Mouse (Mus musculus) thymus, postnatal 36 days (tissue): ENCODE results near the gene Nexn.
A peak's percentile ranks its signal among the peaks of the same experiment; 100 is the strongest.
"Not testable (repeated sequence)": the region's sequence is repeated elsewhere in the genome, so short reads cannot be mapped to it uniquely, and the experiment has no call there.

Experiments used
- DNase-seq, 2 experiments: peaks; one replicate each; pipeline ENCODE4 v3.0.0; 2022; ENCODE audit warnings: mixed read lengths in 2 of 2

Gene Nexn

GRCm38 (mm10) chr3:152231333-152232100 is 34.6 kb downstream of the Nexn start:
- DNase-seq = no peak

- no peak for DNase-seq
Observed at GRCm38 (mm10) chr3:152229271-152229670, 36.9 kb downstream of the Nexn start.

- DNase-seq = no peak
Observed at GRCm38 (mm10) chr3:152228843-152229242, 37.3 kb downstream of the Nexn start.

- DNase-seq = no peak
Observed at GRCm38 (mm10) chr3:152225906-152226305, 40.2 kb downstream of the Nexn start.

GRCm38 (mm10) chr3:152224918-152225317 is 41.2 kb downstream of the Nexn start:
- DNase-seq = no peak

GRCm38 (mm10) chr3:152213416-152213815 is 52.7 kb downstream of the Nexn start:
- no peak for DNase-seq

GRCm38 (mm10) chr3:152211731-152212279 is 54.3 kb downstream of the Nexn start:
- peak; percentile 34 to 37 for DNase-seq

- DNase-seq = peak; percentile 76 to 82
Observed at GRCm38 (mm10) chr3:152210728-152211391, 55.3 kb downstream of the Nexn start.

- peak; percentile 100 for DNase-seq
Observed at GRCm38 (mm10) chr3:152209967-152210634, 56.0 kb downstream of the Nexn start, which contains the start of the genes Dnajb4 and Fubp1. Gene Dnajb4 (minus strand): TSS chr3:152210302. Gene Fubp1 (plus strand): TSS chr3:152210422.

- DNase-seq = no peak
Observed at GRCm38 (mm10) chr3:152209177-152209966, 56.8 kb downstream of the Nexn start.

- DNase-seq = no peak
Observed at GRCm38 (mm10) chr3:152208096-152208885, 57.9 kb downstream of the Nexn start.

GRCm38 (mm10) chr3:152207156-152207555 is 59.0 kb downstream of the Nexn start:
- no peak for DNase-seq

GRCm38 (mm10) chr3:152204577-152204976 is 61.6 kb downstream of the Nexn start:
- peak in 1 of 2 experiments; percentile 51 for DNase-seq

GRCm38 (mm10) chr3:152203996-152204395 is 62.2 kb downstream of the Nexn start:
- peak; percentile 55 to 79 for DNase-seq

- peak; percentile 33 to 49 for DNase-seq
Observed at GRCm38 (mm10) chr3:152203411-152203810, 62.7 kb downstream of the Nexn start.

GRCm38 (mm10) chr3:152202942-152203341 is 63.2 kb downstream of the Nexn start:
- no peak for DNase-seq

- no peak for DNase-seq
Observed at GRCm38 (mm10) chr3:152201651-152202050, 64.5 kb downstream of the Nexn start.

GRCm38 (mm10) chr3:152201181-152201580 is 65.0 kb downstream of the Nexn start:
- DNase-seq = no peak

GRCm38 (mm10) chr3:152199125-152199524 is 67.0 kb downstream of the Nexn start:
- DNase-seq = no peak

GRCm38 (mm10) chr3:152197246-152197645 is 68.9 kb downstream of the Nexn start:
- not testable (repeated sequence) for DNase-seq

- peak; percentile 75 to 83 for DNase-seq
Observed at GRCm38 (mm10) chr3:152193635-152194097, 72.5 kb downstream of the Nexn start.
